Mouse (Mus musculus): ENCODE measurements around the gene Litaf. TPM values are rescaled to one million over a fixed set of nuclear protein-coding genes. Genes with fewer than 3 reads are reported as not detected.

The Litaf gene
- total and polyA plus RNA-seq, 2 experiments from 2014 or later: 28.2 to 31.6 TPM

GRCm38 (mm10) chr16:11031320-11031719, 34.6 kb downstream of the Litaf start:
- Histone ChIP-seq H3K9me3 (ENCODE audit: low read length) (no peaks in the 10 kb centered on the region), H3K27ac (no peak overlapping the region), H3K9ac (replicated peaks; ENCODE audit: low read length) (no peak overlapping the region), H3K4me1 (ENCODE audit: insufficient read depth, low read length) (no peaks in the 10 kb centered on the region), H3K27me3 (ENCODE audit: insufficient read depth, low read length) (no peaks in the 10 kb centered on the region), H3K4me3 (ENCODE audit: low read length) (no peak overlapping the region), H3K36me3 (ENCODE audit: insufficient read depth, low read length) (no peaks in the 10 kb centered on the region), H3K4me2 (ENCODE audit: low read depth, low read length) (no peak overlapping the region)
- DNase-seq (ENCODE audit: low spot score): no peak
- no peak for ATAC-seq
- WGBS: 67% methylated on average over 3 of the region's 3 CpGs
- TF ChIP-seq CTCF (IDR thresholded peaks at IDR 0.05; ENCODE audit: low read depth): peak; percentile 27; the same call in 1 of the 2 replicates

- 86% methylated on average over 4 of the region's 4 CpGs for WGBS
- no peak overlapping the region for H3K4me2 ChIP-seq (ENCODE audit: low read depth, low read length)
- H3K27me3 ChIP-seq (ENCODE audit: insufficient read depth, low read length): no peaks in the 10 kb centered on the region
- H3K9ac ChIP-seq (replicated peaks; ENCODE audit: low read length): no peak overlapping the region
- ATAC-seq (no peak), DNase-seq (ENCODE audit: low spot score) (no peak)
- H3K27ac ChIP-seq: no peak overlapping the region
- TF ChIP-seq CTCF (IDR thresholded peaks at IDR 0.05; ENCODE audit: low read depth): no peak
- H3K36me3 ChIP-seq (ENCODE audit: insufficient read depth, low read length): no peaks in the 10 kb centered on the region
- no peak overlapping the region for H3K4me3 ChIP-seq (ENCODE audit: low read length)
- H3K4me1 ChIP-seq (ENCODE audit: insufficient read depth, low read length): no peaks in the 10 kb centered on the region
- no peaks in the 10 kb centered on the region for H3K9me3 ChIP-seq (ENCODE audit: low read length)
Observed at GRCm38 (mm10) chr16:11030844-11031243, 35.1 kb downstream of the Litaf start.

DNA sequence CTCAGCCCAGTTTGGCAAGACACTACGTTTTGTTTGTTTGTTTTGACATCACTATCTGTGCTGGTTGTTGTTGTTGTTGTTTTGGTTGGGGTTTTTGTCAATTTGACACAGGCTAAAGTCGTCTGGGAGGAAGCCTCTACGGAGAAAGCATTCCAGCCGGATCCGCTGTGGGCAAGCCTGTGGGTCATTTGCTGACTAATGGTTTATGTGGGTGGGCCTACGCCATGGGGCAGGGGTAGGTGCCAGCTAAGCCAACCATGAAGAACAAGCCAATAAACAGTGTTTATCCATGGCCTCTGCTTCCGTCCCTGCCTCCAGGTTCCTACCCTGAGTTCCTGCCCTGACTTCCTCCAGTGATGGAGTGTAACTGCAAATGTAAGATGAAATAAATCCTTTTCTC, 37.8 kb downstream of the Litaf start:
- 57% methylated on average over 7 of the region's 7 CpGs for WGBS
- H3K9me3 ChIP-seq (ENCODE audit: low read length): no peaks in the 10 kb centered on the region
- H3K9ac ChIP-seq (replicated peaks; ENCODE audit: low read length): no peak overlapping the region
- H3K4me1 ChIP-seq (ENCODE audit: insufficient read depth, low read length): no peaks in the 10 kb centered on the region
- no peak for DNase-seq (ENCODE audit: low spot score)
- no peak for ATAC-seq
- H3K27me3 ChIP-seq (ENCODE audit: insufficient read depth, low read length): no peaks in the 10 kb centered on the region
- H3K4me3 ChIP-seq (ENCODE audit: low read length): no peak overlapping the region
- H3K4me2 ChIP-seq (ENCODE audit: low read depth, low read length): no peak overlapping the region
- no peak overlapping the region for H3K27ac ChIP-seq
- no peaks in the 10 kb centered on the region for H3K36me3 ChIP-seq (ENCODE audit: insufficient read depth, low read length)
- no peak for TF ChIP-seq CTCF (IDR thresholded peaks at IDR 0.05; ENCODE audit: low read depth)

- no peak for TF ChIP-seq CTCF (IDR thresholded peaks at IDR 0.05; ENCODE audit: low read depth)
- ATAC-seq (no peak), DNase-seq (ENCODE audit: low spot score) (no peak)
- Histone ChIP-seq H3K4me2 (ENCODE audit: low read depth, low read length) (no peak overlapping the region), H3K4me3 (ENCODE audit: low read length) (no peak overlapping the region), H3K36me3 (ENCODE audit: insufficient read depth, low read length) (no peaks in the 10 kb centered on the region), H3K9ac (replicated peaks; ENCODE audit: low read length) (no peak overlapping the region), H3K4me1 (ENCODE audit: insufficient read depth, low read length) (no peaks in the 10 kb centered on the region), H3K9me3 (ENCODE audit: low read length) (no peaks in the 10 kb centered on the region), H3K27ac (no peak overlapping the region), H3K27me3 (ENCODE audit: insufficient read depth, low read length) (no peaks in the 10 kb centered on the region)
- WGBS: 71% methylated on average over 3 of the region's 3 CpGs
Observed at GRCm38 (mm10) chr16:11024841-11025240, 41.1 kb downstream of the Litaf start.

- Histone ChIP-seq H3K27me3 (ENCODE audit: insufficient read depth, low read length) (no peaks in the 10 kb centered on the region), H3K9ac (replicated peaks; ENCODE audit: low read length) (no peak overlapping the region), H3K4me1 (ENCODE audit: insufficient read depth, low read length) (no peaks in the 10 kb centered on the region), H3K4me2 (ENCODE audit: low read depth, low read length) (no peak overlapping the region), H3K27ac (no peak overlapping the region), H3K36me3 (ENCODE audit: insufficient read depth, low read length) (no peaks in the 10 kb centered on the region), H3K4me3 (ENCODE audit: low read length) (no peak overlapping the region), H3K9me3 (ENCODE audit: low read length) (no peaks in the 10 kb centered on the region)
- no peak for ATAC-seq
- TF ChIP-seq CTCF (IDR thresholded peaks at IDR 0.05; ENCODE audit: low read depth): no peak
- WGBS: 73% methylated on average over 5 of the region's 5 CpGs
- DNase-seq (ENCODE audit: low spot score): peak; percentile 48
Observed at GRCm38 (mm10) chr16:11023618-11024017, 42.3 kb downstream of the Litaf start.

- H3K9me3 ChIP-seq (ENCODE audit: low read length): no peaks in the 10 kb centered on the region
- no peak overlapping the region for H3K27ac ChIP-seq
- ATAC-seq (peak; percentile 46; the same call in 1 of the 2 replicates), DNase-seq (ENCODE audit: low spot score) (no peak)
- 88% methylated on average over 4 of the region's 4 CpGs for whole genome bisulfite sequencing
- no peaks in the 10 kb centered on the region for H3K4me1 ChIP-seq (ENCODE audit: insufficient read depth, low read length)
- TF ChIP-seq CTCF (IDR thresholded peaks at IDR 0.05; ENCODE audit: low read depth): no peak
- no peak overlapping the region for H3K4me3 ChIP-seq (ENCODE audit: low read length)
- H3K27me3 ChIP-seq (ENCODE audit: insufficient read depth, low read length): no peaks in the 10 kb centered on the region
- H3K4me2 ChIP-seq (ENCODE audit: low read depth, low read length): no peak overlapping the region
- H3K36me3 ChIP-seq (ENCODE audit: insufficient read depth, low read length): no peaks in the 10 kb centered on the region
- no peak overlapping the region for H3K9ac ChIP-seq (replicated peaks; ENCODE audit: low read length)
Observed at GRCm38 (mm10) chr16:11022113-11022489, 43.9 kb downstream of the Litaf start.

- no peak for TF ChIP-seq CTCF (IDR thresholded peaks at IDR 0.05; ENCODE audit: low read depth)
- Histone ChIP-seq H3K9ac (replicated peaks; ENCODE audit: low read length) (no peak overlapping the region), H3K4me2 (ENCODE audit: low read depth, low read length) (no peak overlapping the region), H3K4me1 (ENCODE audit: insufficient read depth, low read length) (no peaks in the 10 kb centered on the region), H3K27me3 (ENCODE audit: insufficient read depth, low read length) (no peaks in the 10 kb centered on the region), H3K4me3 (ENCODE audit: low read length) (no peak overlapping the region), H3K36me3 (ENCODE audit: insufficient read depth, low read length) (no peaks in the 10 kb centered on the region), H3K9me3 (ENCODE audit: low read length) (no peaks in the 10 kb centered on the region), H3K27ac (no peak overlapping the region)
- 48% methylated on average over 3 of the region's 3 CpGs for WGBS
- peak; percentile 65 for DNase-seq (ENCODE audit: low spot score)
- peak; percentile 75 for ATAC-seq
Observed at GRCm38 (mm10) chr16:11021403-11022112, 44.4 kb downstream of the Litaf start.

Data from hindbrain, postnatal 0 days (tissue).